In the genomic region with DNA sequence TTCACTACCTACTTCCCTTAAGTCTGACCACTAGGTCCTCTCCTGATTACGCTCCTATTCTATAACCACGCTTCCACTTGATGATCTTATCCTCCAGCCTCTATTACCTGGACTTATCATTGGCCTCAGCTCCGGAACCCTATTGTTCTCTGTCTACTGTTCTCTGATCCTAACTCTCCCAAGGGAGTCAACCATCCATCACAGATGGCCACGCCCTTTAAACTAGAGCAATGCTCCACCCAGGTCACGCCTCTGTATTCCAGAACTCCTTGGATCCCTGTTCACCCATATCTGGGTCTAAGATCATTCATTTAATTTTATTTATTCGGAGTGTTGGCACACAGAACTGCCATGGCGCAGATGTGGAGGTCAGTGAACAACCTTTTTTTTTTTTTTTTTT, we compare ENCODE assay signal across 21 mouse cellular contexts. TPM values are rescaled to one million over a fixed set of nuclear protein-coding genes. Genes with fewer than 3 reads are reported as not detected.
DNase-seq lines count a peak whose midpoint lies in the region; ATAC-seq and TF ChIP-seq lines count a peak whose summit lies in the region.
"Had no signal": no experiment of that assay in that cellular context is flagged by ENCODE, and none has a peak within 500 bp of the region (broad histone marks: within the 10 kb centered on the region; RNA-seq: fewer than 3 reads in every experiment).

No protein-coding gene starts in this region.

- peak overlapping the region; percentile 43; the same call in 1 of the 2 replicates for H3K4me2 ChIP-seq in kidney, postnatal 0 days (ENCODE audit: low read length)
- H3K4me2 ChIP-seq: forebrain, embryonic 15.5 days had no signal

- no peaks in the 10 kb centered on the region for H3K36me3 ChIP-seq in kidney, postnatal 0 days (ENCODE audit: insufficient read depth, low read length)
- H3K36me3 ChIP-seq: forebrain, embryonic 15.5 days; limb, embryonic 15.5 days; midbrain, embryonic 13.5 days had no signal

- no peak overlapping the region for H3K27ac ChIP-seq in kidney, postnatal 0 days
- H3K27ac ChIP-seq: limb, embryonic 15.5 days; midbrain, embryonic 13.5 days had no signal

- no peak for ATAC-seq in kidney, postnatal 0 days (replicated peaks; ENCODE audit: low FRiP score, low read depth)
- 0 out of 2 replicates have a peak, but pooled peaks have one; percentile 7 for ATAC-seq in megakaryocyte, adult 5-6 weeks (ENCODE audit: poor library complexity, severe bottlenecking)
- no peak for ATAC-seq in inflammation-experienced regulatory T-cells, adult 6 months
- ATAC-seq: forebrain, embryonic 15.5 days; midbrain, embryonic 13.5 days had no signal

- DNase-seq in kidney, postnatal 0 days (ENCODE audit: low spot score) = no peak
- no peak for DNase-seq in kidney, postnatal 25 days
- peak; percentile 19 for DNase-seq in MN1 (ENCODE audit: low spot score)
- peak; percentile 21 for DNase-seq in induced T-regulatory cell, adult 2 months (ENCODE audit: low read depth)
- no peak for DNase-seq in cerebellum, postnatal 25 days
- no peak for DNase-seq in lung, adult 18-20 months
- DNase-seq: cerebellum, postnatal 10 days; gastrocnemius, postnatal 10 days; heart, postnatal 4 days; kidney, adult 9 months; layer of hippocampus, postnatal 36 days; lung, postnatal 36 days had no signal

- H3K4me3 ChIP-seq in kidney, postnatal 0 days (replicated peaks; ENCODE audit: low read depth, low read length) = no peak overlapping the region
- H3K4me3 ChIP-seq: forebrain, embryonic 15.5 days; midbrain, embryonic 13.5 days had no signal

- peaks cover 12% of the 10 kb centered on the region; the same call in 1 of the 2 replicates for H3K4me1 ChIP-seq in kidney, postnatal 0 days (replicated peaks; ENCODE audit: insufficient read depth, low read length)

- 70% methylated on average over 7 of the region's 7 CpGs for WGBS in kidney, postnatal 0 days

- no peak overlapping the region for H3K9ac ChIP-seq in kidney, postnatal 0 days (ENCODE audit: low read depth, low read length)
- H3K9ac ChIP-seq: forebrain, embryonic 15.5 days; limb, embryonic 15.5 days; midbrain, embryonic 13.5 days had no signal

- TF ChIP-seq CTCF in kidney, postnatal 0 days (IDR thresholded peaks at IDR 0.05; ENCODE audit: low read depth) = no peak

- H3K27me3 ChIP-seq in kidney, postnatal 0 days (ENCODE audit: insufficient read depth, low read length) = peaks cover 6% of the 10 kb centered on the region; the same call in 1 of the 2 replicates

- H3K9me3 ChIP-seq in kidney, postnatal 0 days (replicated peaks; ENCODE audit: low read length) = no peaks in the 10 kb centered on the region
- H3K9me3 ChIP-seq: forebrain, embryonic 15.5 days; limb, embryonic 15.5 days; midbrain, embryonic 13.5 days had no signal

RNA-seq across cellular contexts. Expression of gene Dkkl1, which starts 0.4 kb away (rescaled TPM):
- 0.47 and 1.3 TPM in 2 replicates for polyA plus RNA-seq in kidney, postnatal 0 days (2015; fragmentation: Nextera tagmentation; extraction: Ambion mirVana)
- total RNA-seq in megakaryocyte, adult 5-6 weeks (2015) = 1.0 and 1.6 TPM in 2 replicates
- total RNA-seq in megakaryocyte, adult 5-6 weeks (2017) = 1.1 and 5.0 TPM in 2 replicates
- 10 to 100 TPM; 17.5 to 50.4 (median 28.3) TPM for polyA plus RNA-seq in inflammation-experienced regulatory T-cells, adult 6 months (2017; shearing (Covaris generic))
- total RNA-seq: adrenal gland, postnatal 14 days; gastrocnemius, postnatal 10 days; heart, adult 8-10 months; heart, postnatal 4 days had no signal

RNA-seq across cellular contexts. Expression of gene Tead2, which starts 3.2 kb away (rescaled TPM):
- 94.3 and 112 TPM in 2 replicates for polyA plus RNA-seq in kidney, postnatal 0 days (2015; fragmentation: Nextera tagmentation; extraction: Ambion mirVana)
- 0.07 TPM in 1 of 2 replicates, not detected in the other for total RNA-seq in megakaryocyte, adult 5-6 weeks (2015)
- not detected in 2 replicates for total RNA-seq in megakaryocyte, adult 5-6 weeks (2017)
- 1 to 10 TPM; 2.0 to 4.2 (median 3.2) TPM for polyA plus RNA-seq in inflammation-experienced regulatory T-cells, adult 6 months (2017; shearing (Covaris generic))

RNA-seq across cellular contexts. Expression of gene Ccdc155, which starts 7.7 kb away (rescaled TPM):
- polyA plus RNA-seq in kidney, postnatal 0 days (2015; fragmentation: Nextera tagmentation; extraction: Ambion mirVana) = 0.36 and 0.43 TPM in 2 replicates
- not detected in 2 replicates for total RNA-seq in megakaryocyte, adult 5-6 weeks (2015)
- not detected in 2 replicates for total RNA-seq in megakaryocyte, adult 5-6 weeks (2017)
- under 1 TPM in 1 of 3 experiments, not detected in 2; 0.24 TPM for polyA plus RNA-seq in inflammation-experienced regulatory T-cells, adult 6 months (2017; shearing (Covaris generic))
- total RNA-seq: heart, adult 8-10 months had no signal

RNA-seq across cellular contexts. Expression of gene Cd37, which starts 26.6 kb away (rescaled TPM):
- 2.1 and 2.6 TPM in 2 replicates for polyA plus RNA-seq in kidney, postnatal 0 days (2015; fragmentation: Nextera tagmentation; extraction: Ambion mirVana)
- total RNA-seq in megakaryocyte, adult 5-6 weeks (2015) = 105 and 111 TPM in 2 replicates
- total RNA-seq in megakaryocyte, adult 5-6 weeks (2017) = 67.9 and 74.9 TPM in 2 replicates
- 100 to 1,000 TPM; 390 to 554 (median 476) TPM for polyA plus RNA-seq in inflammation-experienced regulatory T-cells, adult 6 months (2017; shearing (Covaris generic))

RNA-seq across cellular contexts. Expression of gene Slc6a16, which starts 28.5 kb away (rescaled TPM):
- 0.18 and 0.45 TPM in 2 replicates for polyA plus RNA-seq in kidney, postnatal 0 days (2015; fragmentation: Nextera tagmentation; extraction: Ambion mirVana)
- total RNA-seq in megakaryocyte, adult 5-6 weeks (2015) = not detected in 2 replicates
- total RNA-seq in megakaryocyte, adult 5-6 weeks (2017) = not detected in 2 replicates
- not detected for polyA plus RNA-seq in inflammation-experienced regulatory T-cells, adult 6 months (2017; shearing (Covaris generic))
- total RNA-seq: adrenal gland, postnatal 14 days; gastrocnemius, postnatal 10 days; heart, adult 8-10 months had no signal
- polyA plus RNA-seq: limb, embryonic 15.5 days; stomach, embryonic 14.5 days; urinary bladder, adult 2 months had no signal

Comparison
In these comparisons a context has a peak if more than half of its experiments do, and no peak if none do; other contexts are left out.
1. DNase-seq: peak in MN1 (single experiment) and induced T-regulatory cell, adult 2 months (single experiment); none in kidney, postnatal 0 days (single experiment), kidney, postnatal 25 days (0 of 2), cerebellum, postnatal 25 days (0 of 2) and lung, adult 18-20 months (0 of 2).
2. RNA of gene Tead2, which starts 3.2 kb away (polyA plus RNA-seq): 94.3 to 112 TPM in kidney, postnatal 0 days; 2.0 to 4.2 TPM in inflammation-experienced regulatory T-cells, adult 6 months; every median in the first group is over 10 times any median in the second.